Mouse (Mus musculus) spleen, postnatal 4 days (tissue): ENCODE measurements around the gene Adcy5.

Experiments used
- DNase-seq, 2 experiments: peaks; one replicate each; pipeline ENCODE4 v3.0.0; 2022; ENCODE audit warnings: low spot score in 2 of 2

The Adcy5 gene

GRCm38 (mm10) chr16:35205681-35206080, 51.0 kb downstream of the Adcy5 start:
- no peak for DNase-seq

- DNase-seq, result no peak
These were observed 51.7 kb downstream of the Adcy5 start for GRCm38 (mm10) chr16:35206426-35206825.

DNA sequence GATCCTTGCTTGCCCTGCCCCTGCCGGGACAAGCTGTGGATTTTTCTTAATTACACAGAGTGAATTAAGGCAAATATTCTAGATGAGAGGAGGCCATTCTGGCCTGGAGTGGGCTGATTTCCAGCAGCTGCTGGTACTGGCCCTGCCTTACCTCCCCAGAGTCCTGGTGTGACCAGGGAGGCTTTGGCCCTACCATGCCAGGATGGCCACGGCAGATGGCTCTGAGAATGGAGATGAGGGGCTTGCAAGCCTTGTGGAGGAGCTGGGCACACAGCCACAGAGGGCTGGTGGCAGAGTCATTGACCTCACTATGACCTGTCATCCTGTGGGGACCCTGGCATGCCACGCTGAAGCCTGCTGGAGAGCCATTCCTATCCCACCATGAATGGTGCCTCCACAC, 54.1 kb downstream of the Adcy5 start:
- no peak for DNase-seq

- DNase-seq, result no peak
These were observed 55.1 kb downstream of the Adcy5 start for GRCm38 (mm10) chr16:35209753-35210152.

GRCm38 (mm10) chr16:35215047-35215446, 60.4 kb downstream of the Adcy5 start:
- no peak for DNase-seq

GRCm38 (mm10) chr16:35215498-35215897, 60.8 kb downstream of the Adcy5 start:
- no peak for DNase-seq

GRCm38 (mm10) chr16:35216826-35217491, 62.3 kb downstream of the Adcy5 start:
- DNase-seq, result no peak

DNA sequence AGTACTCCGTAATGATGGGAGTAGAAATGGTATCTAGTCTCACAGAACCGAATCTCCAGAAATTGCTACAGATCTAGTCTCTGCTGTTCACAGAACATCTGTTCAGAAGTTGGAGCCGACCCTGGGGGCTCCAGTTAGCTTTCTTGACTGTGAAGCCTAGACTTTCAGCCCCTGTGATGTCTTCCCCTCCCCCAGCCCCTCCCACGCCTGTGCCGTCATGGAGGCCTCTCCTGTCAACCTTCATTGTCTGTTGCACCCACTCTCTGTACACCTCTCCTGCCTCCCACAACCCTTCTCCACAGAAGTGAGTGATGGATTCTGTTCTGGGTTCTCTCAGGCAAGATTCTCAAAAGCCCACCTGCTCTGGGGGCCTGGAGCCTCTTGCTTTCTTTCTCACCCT, 65.7 kb downstream of the Adcy5 start:
- no peak for DNase-seq

GRCm38 (mm10) chr16:35221581-35221980, 66.9 kb downstream of the Adcy5 start:
- no peak for DNase-seq

DNA sequence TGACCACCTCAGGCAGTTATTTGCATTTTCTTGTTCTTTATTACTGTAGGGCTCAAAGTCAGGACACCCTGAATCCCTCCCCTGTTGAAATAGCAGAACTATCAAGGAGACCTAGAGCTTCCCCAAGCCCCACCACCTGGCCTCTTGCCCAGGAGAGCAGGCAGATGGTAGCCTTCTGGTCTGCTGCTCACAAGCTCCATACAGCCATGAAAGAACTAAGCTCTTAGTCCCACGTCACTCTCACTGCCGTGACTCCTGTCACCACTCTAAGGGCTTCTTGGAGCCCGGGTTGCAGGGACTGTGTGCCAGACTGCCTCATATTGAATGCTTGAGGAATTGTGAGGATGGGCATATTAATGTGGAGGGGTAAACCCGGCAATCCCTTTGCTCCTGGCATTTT, 69.3 kb downstream of the Adcy5 start:
- no peak for DNase-seq

GRCm38 (mm10) chr16:35224716-35225115, 70.0 kb downstream of the Adcy5 start:
- no peak for DNase-seq

GRCm38 (mm10) chr16:35229582-35229981, 74.9 kb downstream of the Adcy5 start:
- DNase-seq, result no peak

DNA sequence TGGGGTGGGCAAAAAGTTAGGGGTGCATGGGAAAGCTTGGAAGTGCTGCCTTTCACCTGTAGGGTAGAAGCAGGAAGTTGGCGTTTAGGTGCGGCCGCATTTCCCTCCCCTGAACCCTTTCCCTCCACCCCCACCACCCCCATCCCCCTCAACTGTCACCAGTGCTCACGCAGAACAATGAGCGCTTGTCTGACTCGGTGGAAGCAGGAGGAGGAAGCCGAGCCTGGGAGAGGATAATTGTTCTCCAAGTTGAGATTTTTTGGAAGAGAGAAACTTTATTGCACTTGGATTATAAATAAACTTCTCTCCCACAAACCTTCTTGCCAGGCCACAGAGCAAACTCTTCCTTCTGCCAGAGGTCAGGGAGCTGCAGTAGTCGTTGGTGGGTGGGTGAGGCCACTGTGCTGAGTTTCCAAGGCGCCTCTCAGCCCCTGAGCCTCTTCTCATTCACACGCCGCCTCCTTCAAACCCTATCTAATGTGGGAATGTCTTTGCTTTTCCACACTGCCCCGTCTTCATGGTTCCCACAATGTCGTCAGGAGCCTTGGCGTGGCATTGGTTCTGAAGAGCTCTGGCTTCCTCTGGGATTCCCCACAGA, 77.6 kb downstream of the Adcy5 start:
- DNase-seq, result no peak

DNA sequence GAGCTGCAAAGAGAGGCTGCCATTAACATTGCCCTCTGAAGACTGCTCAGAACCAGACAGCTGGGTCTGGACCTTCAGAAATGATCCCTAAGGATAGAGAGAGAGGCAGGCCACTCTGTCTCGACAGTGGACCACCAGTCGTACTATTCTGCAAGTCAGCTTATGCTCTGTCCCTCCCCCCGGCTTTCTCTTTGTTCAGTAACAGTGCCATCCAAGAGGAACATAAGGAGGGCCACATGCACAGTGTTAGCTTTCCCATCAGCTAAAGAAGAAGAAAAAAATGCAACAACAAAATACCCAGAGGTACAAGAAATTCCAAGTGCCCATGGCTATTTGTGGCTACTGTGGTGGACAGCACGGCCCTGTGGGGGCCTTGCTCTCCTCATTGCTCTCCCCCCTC, 78.7 kb downstream of the Adcy5 start:
- DNase-seq, result no peak

DNA sequence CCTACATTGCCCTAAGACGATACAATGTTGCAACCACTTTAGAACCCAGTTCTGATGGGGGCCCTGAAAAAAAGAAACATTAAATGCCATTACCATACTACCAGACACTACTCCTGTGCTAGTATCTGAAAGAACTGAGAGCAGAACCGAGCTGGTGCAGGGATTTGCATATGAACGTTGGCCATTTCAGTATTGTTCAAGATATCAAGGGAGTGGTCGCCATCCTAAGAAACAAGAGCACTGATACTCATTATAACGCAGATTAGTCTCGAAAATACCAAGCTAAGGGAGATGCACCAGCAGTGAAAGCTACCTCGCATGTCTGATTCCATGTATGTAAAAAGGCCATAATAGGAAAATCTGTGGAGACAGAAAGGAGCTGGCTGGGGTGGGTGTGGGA, 82.4 kb downstream of the Adcy5 start:
- DNase-seq, result no peak

DNA sequence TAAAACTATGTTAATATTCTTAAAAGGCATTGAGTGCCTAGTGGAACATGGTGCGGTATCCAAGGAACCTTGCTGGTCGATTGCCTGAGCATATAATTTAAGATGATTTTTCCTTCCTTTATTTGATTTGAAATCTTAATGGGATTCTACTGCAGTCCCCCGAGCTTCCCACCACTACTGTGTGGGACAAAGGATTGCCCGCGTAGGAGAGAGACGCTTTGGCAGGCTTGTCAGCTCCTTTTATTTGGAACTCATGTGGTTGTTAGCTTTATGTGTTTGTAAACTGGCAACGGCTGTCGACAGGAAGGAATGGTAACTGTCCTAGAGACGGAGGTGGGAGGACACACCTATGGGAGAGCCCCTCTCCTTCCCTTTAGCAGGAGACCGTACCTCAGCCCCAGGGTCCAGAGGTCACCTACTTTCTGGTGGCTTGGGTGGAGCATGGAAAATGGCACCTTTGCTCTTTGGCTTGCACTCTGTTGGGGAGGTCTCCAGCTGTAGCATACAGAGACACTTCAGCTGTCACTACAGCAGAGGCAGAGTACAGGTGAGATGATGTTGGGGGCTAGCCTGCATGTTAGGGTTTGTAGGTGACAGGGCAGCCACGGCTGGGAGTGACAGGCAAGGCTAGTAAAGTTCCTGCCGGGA, 84.8 kb downstream of the Adcy5 start:
- no peak for DNase-seq

DNA sequence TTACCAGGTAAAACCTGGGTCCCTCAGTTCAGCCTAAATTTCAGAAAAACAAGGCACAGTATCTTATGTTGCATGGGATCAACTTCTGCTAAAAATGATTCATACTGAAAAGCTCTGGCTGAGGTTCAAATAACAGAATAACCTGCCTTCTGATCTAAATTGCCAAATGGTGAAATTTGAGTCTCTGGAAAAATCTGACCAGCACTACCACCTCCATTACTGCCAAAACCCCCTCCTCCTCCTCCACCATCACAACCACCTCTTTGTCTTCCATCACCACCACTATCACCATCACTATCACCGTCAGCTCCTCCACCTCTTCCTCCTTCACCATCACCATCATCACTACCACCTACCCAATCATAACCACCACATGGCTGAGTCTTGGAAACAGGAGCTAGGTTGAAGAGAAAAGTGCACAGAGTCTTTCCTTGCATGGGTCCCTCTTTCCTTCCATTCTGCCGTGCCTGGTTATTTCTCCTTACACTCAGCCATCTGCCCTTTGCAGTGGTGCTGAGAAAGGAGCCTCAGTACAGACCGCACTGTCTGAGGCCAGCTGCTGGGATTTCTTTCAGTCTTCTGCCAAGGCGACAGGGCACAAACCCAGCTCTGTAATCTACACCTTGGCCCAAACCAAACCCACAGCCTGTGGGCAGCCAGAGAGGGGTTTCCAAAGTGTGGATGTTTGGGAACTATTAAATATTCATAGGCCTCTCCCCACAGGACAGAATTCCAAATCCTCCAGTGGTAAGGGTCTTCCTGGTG, 85.5 kb downstream of the Adcy5 start:
- no peak for DNase-seq

DNA sequence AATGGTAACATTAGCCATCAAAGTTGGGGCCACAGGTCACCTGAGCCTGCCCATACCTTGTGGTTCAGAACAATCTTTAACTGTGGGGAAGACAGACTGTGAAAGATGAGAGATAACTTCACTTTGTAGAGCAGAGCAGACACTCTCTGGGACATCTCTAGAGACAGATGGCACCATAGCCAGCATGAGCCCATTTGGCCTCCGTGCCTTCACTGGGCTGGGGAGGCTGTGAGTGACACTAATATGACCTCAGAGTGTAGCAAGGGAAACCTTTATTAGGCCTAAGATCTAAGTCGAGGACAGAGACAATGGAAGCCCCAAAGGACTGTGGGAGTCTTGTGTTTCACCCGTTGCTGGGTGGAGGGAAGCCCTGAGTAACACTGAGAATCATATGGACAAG, 92.7 kb downstream of the Adcy5 start:
- DNase-seq, result no peak

GRCm38 (mm10) chr16:35248825-35249224, 94.1 kb downstream of the Adcy5 start:
- no peak for DNase-seq

DNA sequence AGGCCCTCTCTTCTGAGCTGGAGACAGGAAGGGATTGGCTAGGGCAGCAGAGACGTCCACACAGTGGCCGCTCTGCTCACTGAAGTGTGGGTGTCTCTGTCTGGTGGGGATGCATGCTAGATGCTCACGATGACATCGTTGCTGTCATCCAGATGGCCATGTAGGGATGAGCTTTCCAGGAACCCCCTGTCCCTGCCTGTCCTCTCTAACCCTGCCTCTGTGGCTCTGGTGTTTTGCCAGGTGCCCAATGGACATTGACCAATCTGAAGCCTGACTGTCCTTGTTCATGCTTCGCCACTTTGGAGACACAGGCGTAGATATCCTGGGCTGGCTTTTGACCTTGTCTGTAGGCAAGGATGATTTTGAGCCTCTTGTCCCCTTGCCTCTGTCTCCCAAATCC, 95.1 kb downstream of the Adcy5 start:
- DNase-seq, result no peak

GRCm38 (mm10) chr16:35251690-35252089, 97.0 kb downstream of the Adcy5 start:
- no peak for DNase-seq

DNA sequence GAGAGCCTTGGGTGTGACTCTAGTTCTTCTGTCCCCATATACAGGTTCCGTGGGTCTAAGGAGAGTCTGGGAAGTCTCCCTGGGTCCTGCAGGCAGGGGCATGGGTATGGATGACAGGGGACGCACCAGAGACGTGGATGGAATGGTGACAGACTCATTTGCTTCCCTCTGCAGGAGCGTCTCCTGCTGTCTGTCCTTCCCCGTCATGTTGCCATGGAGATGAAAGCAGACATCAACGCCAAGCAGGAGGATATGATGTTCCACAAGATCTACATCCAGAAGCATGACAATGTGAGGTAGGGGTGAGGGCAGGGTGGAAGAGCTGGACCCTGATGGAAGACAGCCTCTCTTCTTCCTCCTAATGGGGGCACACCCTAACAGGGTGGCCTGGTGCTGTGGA, 98.3 kb downstream of the Adcy5 start:
- DNase-seq, result no peak

GRCm38 (mm10) chr16:35255981-35256380, 101.3 kb downstream of the Adcy5 start:
- no peak for DNase-seq
